Mouse (Mus musculus) layer of hippocampus, postnatal 25 days (tissue): ENCODE measurements around the gene Olfr606. TPM values are rescaled to one million over a fixed set of nuclear protein-coding genes. Genes with fewer than 3 reads are reported as not detected.
"Not testable (repeated sequence)": the region's sequence is repeated elsewhere in the genome, so short reads cannot be mapped to it uniquely, and the experiment has no call there.

Experiments
- DNase-seq, 2 experiments: peaks; one replicate each; pipeline ENCODE4 v3.0.0; 2022; ENCODE audit warnings: mixed read lengths in 2 of 2, low spot score in 1 of 2; ENCODE audit errors: extremely low spot score in 1 of 2
- microRNA-seq, 2 experiments: library from miRNA; unstranded; fragments of <30 nt; microRNA quantifications; one replicate each; pipeline ENCODE4 v1.2.0; 2021
- total RNA-seq, 2 experiments: library from RNA; stranded (reverse); gene quantifications; 2 replicates each; pipeline ENCODE4 v1.2.3; 2021

Gene Olfr606
- not detected for total RNA-seq

GRCm38 (mm10) chr7:103448746-103449145 is at the start of gene Olfr606:
Olfr606 (plus strand) TSS chr7:103449046.
- no peak for DNase-seq

- not testable (repeated sequence) for DNase-seq
Observed at GRCm38 (mm10) chr7:103406521-103407055, 42.3 kb upstream of the Olfr606 start.

GRCm38 (mm10) chr7:103414772-103415171 is 34.1 kb upstream of the Olfr606 start, which contains the start of gene Usp17lc:
Usp17lc (plus strand) TSS chr7:103415072.
- DNase-seq: not testable (repeated sequence)

GRCm38 (mm10) chr7:103445339-103445738 is 3.5 kb upstream of the Olfr606 start, which contains the start of gene Olfr605:
Olfr605 (minus strand) TSS chr7:103445439.
- DNase-seq: no peak

- DNase-seq: no peak
Observed at GRCm38 (mm10) chr7:103460590-103460989, 11.7 kb downstream of the Olfr606 start.

GRCm38 (mm10) chr7:103469577-103469976 is 20.7 kb downstream of the Olfr606 start, which contains the start of gene Olfr608:
Olfr608 (plus strand) TSS chr7:103469877.
- DNase-seq: no peak

- DNase-seq: not testable (repeated sequence)
Observed at GRCm38 (mm10) chr7:103477106-103477505, 28.3 kb downstream of the Olfr606 start.

- no peak for DNase-seq
Observed at GRCm38 (mm10) chr7:103497962-103498361, 49.1 kb downstream of the Olfr606 start, which contains the start of gene Olfr609. Olfr609 (minus strand) TSS chr7:103498062.

Small RNAs within 50 kb of the gene (microRNA-seq; reads per million reads assigned to microRNA genes)
- 0 reads per million in 2 experiments for gene Gm25774

Other genes with a start within 250 kb of the Olfr606 start
- gene Olfr593, start 237.2 kb upstream of the Olfr606 start, total RNA-seq: not detected
- not detected for gene Olfr594, start 232.1 kb upstream of the Olfr606 start, total RNA-seq
- gene Usp17ld, start 196.5 kb upstream of the Olfr606 start, total RNA-seq: not detected
- not detected for gene Olfr596, start 143.4 kb upstream of the Olfr606 start, total RNA-seq
- gene Olfr597, start 132.7 kb upstream of the Olfr606 start, total RNA-seq: not detected
- gene Olfr598, start 125.5 kb upstream of the Olfr606 start, total RNA-seq: not detected
- not detected for gene Olfr599, start 113.1 kb upstream of the Olfr606 start, total RNA-seq
- gene Olfr600, start 99.4 kb upstream of the Olfr606 start, total RNA-seq: not detected
- gene Olfr601, start 86.4 kb upstream of the Olfr606 start, total RNA-seq: not detected
- gene Olfr603, start 62.9 kb upstream of the Olfr606 start, total RNA-seq: not detected
- not detected for gene Usp17lc, start 34.0 kb upstream of the Olfr606 start, total RNA-seq
- not detected for gene Olfr605, start 3.6 kb upstream of the Olfr606 start, total RNA-seq
- not detected for gene Olfr607, start 15.1 kb downstream of the Olfr606 start, total RNA-seq
- gene Olfr608, start 20.8 kb downstream of the Olfr606 start, total RNA-seq: not detected
- gene Olfr609, start 49.0 kb downstream of the Olfr606 start, total RNA-seq: not detected
- gene Olfr610, start 63.1 kb downstream of the Olfr606 start, total RNA-seq: not detected
- gene Olfr611, start 71.8 kb downstream of the Olfr606 start, total RNA-seq: not detected
- gene Olfr612, start 93.7 kb downstream of the Olfr606 start, total RNA-seq: not detected
- gene Olfr613, start 99.0 kb downstream of the Olfr606 start, total RNA-seq: not detected
- gene Olfr615, start 107.0 kb downstream of the Olfr606 start, total RNA-seq: not detected
- not detected for gene Olfr616, start 120.1 kb downstream of the Olfr606 start, total RNA-seq
- not detected for gene Olfr617, start 124.0 kb downstream of the Olfr606 start, total RNA-seq
- not detected for gene Olfr618, start 141.1 kb downstream of the Olfr606 start, total RNA-seq
- gene Olfr619, start 151.5 kb downstream of the Olfr606 start, total RNA-seq: not detected
- gene Olfr620, start 163.5 kb downstream of the Olfr606 start, total RNA-seq: not detected
- not detected for gene Olfr622, start 193.7 kb downstream of the Olfr606 start, total RNA-seq
- gene Olfr623, start 214.7 kb downstream of the Olfr606 start, total RNA-seq: not detected
- gene Olfr624, start 222.1 kb downstream of the Olfr606 start, total RNA-seq: under 1 TPM in 1 of 2 experiments, not detected in 1; 0.05 TPM
- not detected for gene Olfr625-ps1, start 233.7 kb downstream of the Olfr606 start, total RNA-seq